Mouse (Mus musculus) small intestine, adult 2 months (tissue): ENCODE data around the gene Etv1. TPM values are rescaled to one million over a fixed set of nuclear protein-coding genes. Genes with fewer than 3 reads are reported as not detected.

Experiments used
- H3K27ac ChIP-seq: fragments of 200-500 bp; 2 replicates; pipeline ENCODE4 v1.5.1; 2012; ENCODE audit warnings: low read depth, low read length, control low read depth, inconsistent platforms; ENCODE audit not compliant: insufficient read depth
- H3K27me3 ChIP-seq: fragments of 200-500 bp; 2 replicates; pipeline ENCODE4 v1.6.1; 2012; ENCODE audit warnings: mild to moderate bottlenecking, moderate library complexity, low read length, inconsistent platforms; ENCODE audit not compliant: control insufficient read depth, insufficient read depth
- H3K36me3 ChIP-seq: fragments of 200-500 bp; 2 replicates; pipeline ENCODE4 v1.6.1; 2012; ENCODE audit warnings: mild to moderate bottlenecking, low read length, control low read depth, inconsistent platforms; ENCODE audit not compliant: control insufficient read depth, insufficient read depth
- H3K4me1 ChIP-seq: fragments of 200-500 bp; 2 replicates; pipeline ENCODE4 v1.6.1; 2012; ENCODE audit warnings: low read length, inconsistent platforms, mixed read lengths; ENCODE audit not compliant: control insufficient read depth, insufficient read depth, insufficient read length
- H3K4me3 ChIP-seq: fragments of 200-500 bp; 2 replicates; pipeline ENCODE4 v1.5.1; 2012; ENCODE audit warnings: low read depth, mild to moderate bottlenecking, control low read depth, inconsistent platforms, low read length, moderate library complexity
- CTCF ChIP-seq: fragments of 200-500 bp; IDR thresholded peaks from 2 replicates; pipeline ENCODE4 v1.5.1; 2012; ENCODE audit warnings: low read depth, mild to moderate bottlenecking, control low read depth, inconsistent platforms, low read length, moderate library complexity, mixed read lengths; ENCODE audit not compliant: insufficient replicate concordance, insufficient read length; ENCODE audit errors: extremely low read depth
- POLR2A ChIP-seq: fragments of 200-500 bp; IDR thresholded peaks from 2 replicates; pipeline ENCODE4 v1.6.1; 2012; ENCODE audit warnings: low read depth, mild to moderate bottlenecking, control low read depth, inconsistent platforms, low read length, moderate library complexity
- WGBS: fragments of 180-500 bp; shearing (Covaris S2); methylation state at CpG from one replicate; pipeline ENCODE4 v1.1.7; 2018; 5-methylcytosine and 5-hydroxymethylcytosine counted together
- polyA plus RNA-seq: library from polyadenylated mRNA; depleted of rRNA; stranded (reverse); fragments of >200 nt; gene quantifications from 2 replicates; pipeline ENCODE4 v1.2.3, GENCODE M21; 2012

Gene Etv1
- polyA plus RNA-seq, 1 experiment: 2.2 TPM

GRCm38 (mm10) chr12:38863982-38864828 is 85.0 kb downstream of the Etv1 start:
- Histone ChIP-seq H3K27me3 (no peaks in the 10 kb centered on the region), H3K4me1 (no peaks in the 10 kb centered on the region), H3K4me3 (no peak overlapping the region), H3K36me3 (no peaks in the 10 kb centered on the region), H3K27ac (no peak overlapping the region; the same call in 1 of the 2 replicates)
- TF ChIP-seq POLR2A: no peak
- no peak for TF ChIP-seq CTCF
- WGBS: 44% methylated on average over 3 of the region's 3 CpGs

GRCm38 (mm10) chr12:38874470-38874995 is 95.4 kb downstream of the Etv1 start:
- Histone ChIP-seq H3K36me3 (no peaks in the 10 kb centered on the region), H3K27me3 (no peaks in the 10 kb centered on the region), H3K27ac (no peak overlapping the region), H3K4me3 (no peak overlapping the region), H3K4me1 (no peaks in the 10 kb centered on the region)
- TF ChIP-seq POLR2A: no peak
- no peak for TF ChIP-seq CTCF

- H3K27ac ChIP-seq: no peak overlapping the region
- no peak overlapping the region for H3K4me3 ChIP-seq
- H3K36me3 ChIP-seq: no peaks in the 10 kb centered on the region
- 68% methylated on average over 3 of the region's 3 CpGs for WGBS
- TF ChIP-seq POLR2A (no peak), CTCF (no peak)
- H3K27me3 ChIP-seq: no peaks in the 10 kb centered on the region
- H3K4me1 ChIP-seq: no peaks in the 10 kb centered on the region
Measured at GRCm38 (mm10) chr12:38904516-38904915, 125.3 kb downstream of the Etv1 start.

GRCm38 (mm10) chr12:38906314-38906713 is 127.1 kb downstream of the Etv1 start:
- 64% methylated on average over 6 of the region's 6 CpGs for WGBS
- Histone ChIP-seq H3K27me3 (no peaks in the 10 kb centered on the region), H3K4me1 (no peaks in the 10 kb centered on the region), H3K27ac (no peak overlapping the region), H3K36me3 (no peaks in the 10 kb centered on the region), H3K4me3 (no peak overlapping the region)
- no peak for TF ChIP-seq POLR2A
- no peak for TF ChIP-seq CTCF

- no peak overlapping the region for H3K4me3 ChIP-seq
- no peak overlapping the region for H3K27ac ChIP-seq
- WGBS: 53% methylated on average over 9 of the region's 9 CpGs
Measured at GRCm38 (mm10) chr12:38906812-38907211, 127.6 kb downstream of the Etv1 start.

GRCm38 (mm10) chr12:38908947-38909346 is 129.8 kb downstream of the Etv1 start:
- no peak overlapping the region for H3K27ac ChIP-seq
- TF ChIP-seq CTCF: no peak
- no peak for TF ChIP-seq POLR2A
- WGBS: 82% methylated on average over 3 of the region's 3 CpGs
- H3K4me1 ChIP-seq: no peaks in the 10 kb centered on the region
- H3K36me3 ChIP-seq: no peaks in the 10 kb centered on the region
- no peaks in the 10 kb centered on the region for H3K27me3 ChIP-seq
- no peak overlapping the region for H3K4me3 ChIP-seq

More at GRCm38 (mm10) chr12:38906812-38907211, 127.6 kb downstream of the Etv1 start:
- no peaks in the 10 kb centered on the region for H3K4me1 ChIP-seq
- H3K36me3 ChIP-seq: no peaks in the 10 kb centered on the region
- TF ChIP-seq POLR2A: no peak
- TF ChIP-seq CTCF: no peak
- H3K27me3 ChIP-seq: no peaks in the 10 kb centered on the region
